Mouse (Mus musculus) CD8-positive naive resting alpha-beta T cell, adult 2 months (primary cell): ENCODE results near the gene Ptprh.
"Not testable (repeated sequence)": the region's sequence is repeated elsewhere in the genome, so short reads cannot be mapped to it uniquely, and the experiment has no call there.

Experiments
- DNase-seq, 2 experiments: peaks; one replicate each; pipeline ENCODE4 v3.0.0; 2022; ENCODE audit warnings: low read depth in 2 of 2, low spot score in 2 of 2

Ptprh gene

GRCm38 (mm10) chr7:4608002-4608401, 4.2 kb upstream of the Ptprh start:
- no peak for DNase-seq

DNA sequence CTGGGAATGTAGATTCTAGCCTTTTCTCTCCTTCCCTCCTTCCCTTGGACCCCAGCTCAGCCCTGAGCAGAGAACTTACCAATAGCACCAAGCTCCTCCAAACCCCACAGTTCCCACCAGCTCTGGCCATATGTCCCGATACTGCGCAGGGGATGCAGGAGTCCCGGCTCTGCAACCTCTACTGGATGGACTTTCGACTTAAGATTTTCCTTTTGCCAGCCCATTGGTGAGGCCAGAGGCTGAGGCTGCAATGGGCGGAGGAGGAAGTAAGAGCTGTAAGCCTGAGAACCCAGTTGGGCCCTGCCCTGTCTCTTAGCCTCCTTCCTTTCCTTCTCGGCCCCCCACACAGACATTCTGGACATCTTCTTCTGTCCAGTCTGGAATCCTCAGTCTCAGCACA, 872 bp downstream of the Ptprh start:
- no peak for DNase-seq

- DNase-seq, result not testable (repeated sequence)
These were observed 6.8 kb downstream of the Ptprh start for GRCm38 (mm10) chr7:4597046-4597445.

DNA sequence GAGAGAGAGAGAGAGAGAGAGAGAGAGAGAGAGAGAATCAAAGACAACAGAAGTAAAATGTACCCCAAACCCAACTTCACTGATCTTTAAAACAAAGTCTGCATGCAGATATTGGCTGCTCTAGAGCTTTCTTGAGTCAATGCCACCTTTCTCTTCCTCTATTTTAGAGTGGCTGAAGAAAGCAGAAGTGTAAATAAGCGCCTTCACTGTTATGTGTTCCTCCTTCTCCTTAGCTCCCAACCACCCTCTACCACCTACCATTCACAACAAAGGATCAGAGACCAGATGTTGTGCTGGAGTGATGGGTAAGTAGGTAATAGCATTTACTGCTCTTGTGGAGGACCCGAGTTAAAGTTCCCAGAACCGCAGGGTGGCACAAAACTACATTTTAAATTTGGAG, 22.4 kb downstream of the Ptprh start:
- not testable (repeated sequence) for DNase-seq

DNA sequence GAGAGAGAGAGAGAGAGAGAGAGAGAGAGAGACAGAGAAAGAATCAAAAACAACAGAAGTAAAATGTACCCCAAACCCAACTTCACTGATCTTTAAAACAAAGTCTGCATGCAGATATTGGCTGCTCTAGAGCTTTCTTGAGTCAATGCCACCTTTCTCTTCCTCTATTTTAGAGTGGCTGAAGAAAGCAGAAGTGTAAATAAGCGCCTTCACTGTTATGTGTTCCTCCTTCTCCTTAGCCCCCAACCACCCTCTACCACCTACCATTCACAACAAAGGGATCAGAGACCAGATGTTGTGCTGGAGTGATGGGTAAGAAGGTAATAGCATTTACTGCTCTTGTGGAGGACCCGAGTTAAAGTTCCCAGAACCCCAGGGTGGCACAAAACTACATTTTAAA, 31.5 kb downstream of the Ptprh start:
- DNase-seq, result not testable (repeated sequence)

DNA sequence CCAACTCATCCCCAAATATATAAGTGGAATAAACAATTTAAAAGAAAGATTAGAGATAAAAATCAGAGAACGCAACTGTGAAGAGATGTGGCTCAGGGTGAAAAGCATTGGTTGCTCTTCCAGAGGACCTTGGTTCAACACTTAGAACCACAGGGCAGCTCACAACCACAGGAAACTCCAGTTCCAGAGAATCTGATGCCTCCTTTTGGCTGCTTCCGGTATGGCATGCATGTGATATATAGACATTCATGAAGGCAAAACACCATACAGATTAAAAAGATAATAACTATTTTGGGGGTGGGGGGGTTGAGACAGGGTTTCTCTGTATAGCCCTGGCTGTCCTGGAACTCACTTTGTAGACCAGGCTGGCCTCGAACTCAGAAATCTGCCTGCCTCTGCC, 41.2 kb downstream of the Ptprh start:
- no peak for DNase-seq

DNA sequence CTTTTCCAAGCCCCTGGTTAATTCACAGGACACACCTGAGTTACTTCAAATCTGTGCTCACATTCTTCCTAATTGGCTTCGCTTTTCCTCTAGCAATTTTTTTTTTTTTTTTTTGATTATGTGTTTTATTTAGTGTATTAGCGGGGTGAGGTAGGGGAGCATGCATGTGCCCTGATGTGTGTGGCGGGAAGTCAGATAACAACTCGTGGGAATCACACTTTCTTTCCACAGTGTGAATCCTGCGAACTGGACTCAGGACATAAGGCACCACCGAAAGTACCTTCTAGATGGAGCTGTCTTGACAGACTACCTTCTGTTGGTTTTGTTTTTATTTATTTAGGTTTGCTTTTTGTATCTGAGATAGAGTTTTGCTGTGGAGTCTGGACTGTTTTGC, 46.7 kb downstream of the Ptprh start:
- DNase-seq, result no peak

DNA sequence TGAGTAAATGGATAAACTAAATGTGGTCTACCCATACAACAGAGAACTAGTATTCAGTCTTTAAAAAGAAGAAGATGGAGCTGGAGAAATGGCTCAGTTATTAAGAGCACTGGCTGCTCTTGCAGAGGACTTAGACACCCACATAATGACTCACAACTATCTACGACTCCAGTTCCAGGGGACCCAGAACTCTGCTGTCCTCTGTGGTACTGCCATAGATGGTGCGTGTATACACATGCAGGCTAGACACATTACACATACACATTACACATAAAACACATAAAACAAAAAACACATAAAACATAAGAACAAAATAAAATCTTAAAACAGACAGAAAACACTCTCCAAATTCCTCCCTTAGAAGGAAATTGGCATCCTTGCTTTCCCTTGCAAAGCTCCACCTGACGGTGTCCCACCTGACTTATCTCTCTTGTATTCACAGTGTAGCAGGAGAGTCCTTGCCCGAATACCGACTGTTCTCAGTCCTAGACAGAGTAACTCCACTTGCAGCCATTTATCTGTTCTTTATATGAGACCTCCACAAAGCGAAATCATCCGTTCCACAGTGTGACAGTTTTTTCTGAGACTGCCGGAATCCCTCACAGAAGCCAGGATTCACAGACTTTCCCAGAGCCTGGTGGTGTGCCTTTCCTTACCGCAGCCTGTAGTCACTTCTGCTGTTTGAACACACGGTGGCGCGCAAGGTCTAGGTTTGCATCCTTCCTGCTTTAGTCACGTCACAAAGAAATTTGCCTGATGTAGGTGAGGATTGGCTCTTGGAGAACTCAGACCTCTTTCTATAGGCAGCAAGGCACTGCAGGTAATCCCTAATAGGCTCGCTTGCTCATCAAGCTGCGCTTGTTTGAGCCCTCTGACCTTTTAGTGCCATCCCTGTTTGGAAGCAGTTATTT, 47.3 kb downstream of the Ptprh start:
- peak; percentile 66 to 74 for DNase-seq

GRCm38 (mm10) chr7:4547221-4547641, 56.6 kb downstream of the Ptprh start, which contains the start of gene Syt5:
Gene Syt5 (minus strand): TSS chr7:4547541.
- DNase-seq, result peak in 1 of 2 experiments; percentile 7

DNA sequence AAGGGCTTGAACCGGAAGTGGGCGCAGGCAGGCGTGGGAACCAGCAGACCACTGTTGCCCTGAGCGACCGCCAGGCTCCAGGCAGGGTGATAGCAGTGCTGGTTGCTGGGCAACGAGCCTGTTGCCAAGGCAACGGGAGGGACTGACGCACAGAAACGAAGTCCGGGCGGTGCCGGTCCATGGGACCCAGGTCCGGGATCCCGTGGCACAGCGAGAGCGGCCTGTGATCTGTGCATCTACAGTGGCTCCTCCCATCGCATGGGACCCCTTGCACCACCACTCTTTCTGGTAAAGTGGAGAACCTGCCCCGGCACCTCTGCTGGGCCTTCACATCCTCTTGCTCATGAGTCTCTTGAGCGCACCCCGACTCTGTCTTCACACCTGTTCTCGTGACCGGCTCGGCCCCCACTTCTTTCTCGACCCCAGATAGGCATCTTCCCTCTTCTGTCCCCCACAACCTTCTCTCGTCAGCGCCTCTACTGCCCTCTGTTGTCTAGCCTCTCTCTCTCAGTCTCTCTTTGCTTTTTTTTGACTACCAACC, 57.2 kb downstream of the Ptprh start:
- no peak for DNase-seq

DNA sequence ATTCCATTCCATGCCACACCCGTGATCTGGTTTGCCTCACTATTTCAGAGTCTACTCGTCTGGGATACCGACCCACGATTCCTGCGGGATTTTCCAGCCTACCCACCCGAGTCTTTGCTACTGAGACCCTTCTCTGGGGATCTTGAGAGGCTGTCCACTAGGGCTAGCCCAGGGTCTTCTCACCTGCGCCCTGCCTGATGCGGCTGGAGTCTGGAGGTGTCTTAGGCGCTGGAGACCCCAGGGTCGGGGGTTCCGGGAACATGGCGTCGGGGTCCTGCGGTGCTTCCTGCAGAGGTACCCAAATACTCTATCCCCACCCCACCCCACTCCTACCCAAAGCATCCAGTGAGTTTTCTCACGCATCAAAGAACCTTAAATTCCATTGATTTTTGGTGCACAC, 57.8 kb downstream of the Ptprh start:
- DNase-seq, result no peak

DNA sequence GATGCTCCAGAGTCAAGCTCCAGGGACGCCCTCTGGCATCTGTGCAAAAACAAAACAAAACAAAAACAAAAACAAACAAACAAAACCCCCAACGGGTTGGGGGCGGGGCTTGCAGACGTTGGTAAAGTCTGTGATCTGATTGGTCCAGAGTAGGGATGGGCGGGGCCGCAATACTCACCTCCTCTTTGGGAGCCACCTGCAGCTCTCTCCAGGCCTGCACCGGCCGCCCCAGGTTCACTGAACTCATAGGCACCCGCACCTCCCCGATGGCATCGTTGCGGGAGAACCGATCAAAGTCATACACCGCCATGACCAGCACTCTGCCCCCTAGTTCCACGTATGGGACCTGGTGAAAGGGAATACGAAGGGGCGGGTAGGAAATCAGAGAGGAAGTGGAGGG, 61.8 kb downstream of the Ptprh start:
- DNase-seq, result no peak

DNA sequence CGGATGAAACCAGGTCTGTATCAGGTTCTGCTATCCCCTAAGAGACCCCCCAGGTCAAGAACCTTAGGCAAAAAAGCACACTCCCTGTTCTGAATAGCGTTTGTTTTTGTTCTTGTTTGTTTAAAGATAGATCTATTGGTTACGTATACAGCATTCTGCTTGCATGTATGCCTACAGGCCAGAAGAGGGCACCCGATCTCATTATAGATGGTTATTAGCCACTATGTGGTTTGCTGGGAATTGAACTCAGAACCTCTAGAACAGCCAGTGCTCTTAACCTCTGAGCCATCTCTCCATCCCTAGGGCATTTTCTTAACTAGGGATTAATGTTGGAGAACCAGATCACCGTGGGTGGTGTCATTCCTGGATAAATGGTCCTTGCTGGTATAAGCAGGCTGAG, 62.5 kb downstream of the Ptprh start:
- no peak for DNase-seq

- DNase-seq, result no peak
These were observed 64.8 kb downstream of the Ptprh start for GRCm38 (mm10) chr7:4539019-4539418.

GRCm38 (mm10) chr7:4537181-4537580, 66.7 kb downstream of the Ptprh start:
- no peak for DNase-seq

DNA sequence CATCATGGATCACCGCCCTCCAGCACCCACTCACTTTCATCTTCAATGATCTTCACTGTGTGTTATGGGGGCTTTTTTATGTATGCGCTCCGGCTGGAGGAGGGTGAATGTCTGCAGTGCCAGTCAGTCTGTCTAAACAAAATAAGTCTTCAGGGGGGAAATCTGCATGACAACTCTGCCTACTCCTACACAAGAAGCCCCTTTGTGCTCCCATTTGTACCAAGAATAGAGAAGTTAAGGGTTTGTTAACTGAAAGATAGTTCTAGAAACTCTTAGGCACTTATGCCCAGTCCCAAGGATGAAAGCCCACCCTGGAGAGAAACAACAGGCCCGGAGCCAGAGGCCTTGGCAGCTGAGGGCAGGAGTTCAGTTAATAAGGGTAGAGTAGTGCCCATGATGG, 67.5 kb downstream of the Ptprh start:
- no peak for DNase-seq

DNA sequence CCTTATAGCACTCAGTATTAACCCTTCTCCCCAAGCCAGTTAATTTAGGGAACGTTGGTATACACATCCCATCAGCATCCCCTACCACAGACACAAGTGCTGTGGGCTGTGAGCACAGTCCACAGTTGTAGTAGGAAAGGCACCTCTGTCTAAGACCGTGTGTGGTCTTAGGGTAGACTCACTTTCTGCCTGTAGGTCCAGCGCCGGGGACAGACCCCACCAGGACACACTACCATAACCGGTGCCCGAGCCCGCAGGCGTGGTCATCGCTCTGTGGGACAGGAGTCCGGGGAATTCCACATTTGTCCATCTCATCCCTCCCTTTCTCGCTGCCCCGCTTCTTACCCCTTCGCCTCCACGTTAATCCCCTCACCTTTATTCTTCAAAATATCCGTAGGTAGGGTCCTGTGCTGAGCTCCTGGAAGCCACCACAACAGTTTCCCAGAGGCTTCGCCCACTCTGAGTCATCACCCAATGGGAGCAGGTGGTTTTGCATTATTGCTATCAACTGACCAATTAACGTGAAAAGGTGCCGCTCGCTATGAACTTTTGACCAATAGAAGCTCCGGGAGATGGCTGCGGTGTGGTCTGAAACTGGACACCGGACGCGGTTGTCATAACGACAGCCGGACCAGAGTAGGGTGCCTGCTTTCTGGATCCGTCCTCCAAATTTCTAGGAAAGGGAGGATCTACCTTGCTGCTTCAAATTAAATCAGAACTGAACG, 71.7 kb downstream of the Ptprh start, which contains the start of gene Dnaaf3:
Dnaaf3 (minus strand) TSS at position 449 of the 725 bp plus-strand sequence.
- no peak for DNase-seq

DNA sequence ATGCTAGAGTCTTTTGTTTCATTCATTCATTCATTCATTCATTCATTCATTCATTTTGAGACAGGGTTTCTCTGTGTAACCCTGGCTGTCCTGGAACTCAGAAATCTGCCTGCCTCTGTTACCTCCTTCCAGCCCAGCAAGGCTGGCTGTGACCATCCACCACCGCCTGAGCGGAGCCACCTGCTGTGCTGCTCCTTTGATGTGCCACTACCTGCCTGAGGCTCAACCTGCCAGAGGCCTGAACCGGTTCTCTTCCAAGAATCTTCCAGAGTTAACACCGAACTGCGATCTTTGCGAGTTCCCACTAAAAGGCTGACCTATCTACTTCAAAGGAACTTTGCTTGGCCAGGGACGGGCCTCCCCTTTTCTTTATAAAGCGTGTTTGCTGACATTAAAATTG, 73.7 kb downstream of the Ptprh start:
- DNase-seq, result not testable (repeated sequence)

GRCm38 (mm10) chr7:4527302-4527689, 76.5 kb downstream of the Ptprh start:
- no peak for DNase-seq

DNA sequence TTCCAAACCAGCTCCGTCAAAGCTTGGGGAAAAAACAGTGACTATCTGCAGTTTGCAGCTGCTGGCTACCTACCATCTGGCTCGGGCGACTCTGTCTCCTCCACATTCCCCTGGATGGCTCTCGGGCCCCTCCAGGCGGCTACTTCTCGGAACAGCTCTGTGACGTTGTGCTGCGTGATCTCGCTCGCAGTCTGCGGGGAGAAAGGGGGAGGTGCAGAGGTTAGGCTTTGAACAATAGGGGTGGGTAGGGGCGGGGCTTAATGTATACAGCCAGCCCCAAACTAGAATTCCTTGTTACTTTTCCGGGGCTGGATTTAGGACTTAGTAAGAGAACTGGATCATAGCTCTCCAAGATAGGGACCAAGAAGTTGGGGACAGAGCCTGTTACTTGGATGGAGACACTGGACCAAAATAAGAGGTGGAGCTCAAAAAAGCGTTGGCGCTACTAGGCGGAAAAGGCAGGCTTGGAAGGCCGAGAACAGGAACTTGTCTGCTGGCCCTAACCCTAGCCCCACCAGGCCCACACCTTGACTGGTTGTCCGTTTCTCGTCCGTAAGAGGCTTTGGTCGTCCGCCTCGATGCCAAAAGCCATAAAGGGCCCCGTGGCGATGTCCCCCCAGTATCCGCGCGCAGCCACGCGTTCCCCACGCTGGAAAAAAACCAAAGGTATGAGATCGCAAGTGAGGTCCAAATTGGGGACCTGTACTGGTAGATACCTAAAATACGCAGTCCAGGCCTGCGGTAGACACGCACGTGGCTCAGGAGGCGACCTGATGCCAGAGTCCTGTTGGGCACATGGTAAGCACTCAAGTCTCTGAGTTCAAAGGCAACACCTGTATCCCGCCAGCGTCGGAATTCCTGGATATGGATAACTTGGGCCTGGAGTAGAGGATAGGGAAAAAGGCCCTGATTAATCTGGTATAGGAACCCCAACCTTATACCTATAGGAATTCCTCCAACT, 77.2 kb downstream of the Ptprh start:
- peak; percentile 58 to 65 for DNase-seq
